Mouse (Mus musculus): ENCODE measurements at regions not wholly inside any gene's neighbourhood (a gene's known extent, or its start where the extent isn't known, plus 50 kb on each side); places are given as distances from the start of the nearest gene placed in this dataset.

GRCm38 (mm10) chr16:50852081-50852480 is 261.1 kb upstream of the Ccdc54 start:
- TF ChIP-seq CTCF (IDR thresholded peaks at IDR 0.05; ENCODE audit: low read depth) (no peak), EP300 (IDR thresholded peaks at IDR 0.05; ENCODE audit: low read depth) (no peak)

All from heart, postnatal 0 days (tissue).